Mouse (Mus musculus) small intestine, adult 2 months (tissue): Measurements from ENCODE around the gene Trpc2. TPM values are rescaled to one million over a fixed set of nuclear protein-coding genes. Genes with fewer than 3 reads are reported as not detected.

Experiments
- H3K27ac ChIP-seq: fragments of 200-500 bp; 2 replicates; pipeline ENCODE4 v1.5.1; 2012; ENCODE audit warnings: low read depth, low read length, control low read depth, inconsistent platforms; ENCODE audit not compliant: insufficient read depth
- H3K27me3 ChIP-seq: fragments of 200-500 bp; 2 replicates; pipeline ENCODE4 v1.6.1; 2012; ENCODE audit warnings: mild to moderate bottlenecking, moderate library complexity, low read length, inconsistent platforms; ENCODE audit not compliant: control insufficient read depth, insufficient read depth
- H3K36me3 ChIP-seq: fragments of 200-500 bp; 2 replicates; pipeline ENCODE4 v1.6.1; 2012; ENCODE audit warnings: mild to moderate bottlenecking, low read length, control low read depth, inconsistent platforms; ENCODE audit not compliant: control insufficient read depth, insufficient read depth
- H3K4me1 ChIP-seq: fragments of 200-500 bp; 2 replicates; pipeline ENCODE4 v1.6.1; 2012; ENCODE audit warnings: low read length, inconsistent platforms, mixed read lengths; ENCODE audit not compliant: control insufficient read depth, insufficient read depth, insufficient read length
- H3K4me3 ChIP-seq: fragments of 200-500 bp; 2 replicates; pipeline ENCODE4 v1.5.1; 2012; ENCODE audit warnings: low read depth, mild to moderate bottlenecking, control low read depth, inconsistent platforms, low read length, moderate library complexity
- CTCF ChIP-seq: fragments of 200-500 bp; IDR thresholded peaks from 2 replicates; pipeline ENCODE4 v1.5.1; 2012; ENCODE audit warnings: low read depth, mild to moderate bottlenecking, control low read depth, inconsistent platforms, low read length, moderate library complexity, mixed read lengths; ENCODE audit not compliant: insufficient replicate concordance, insufficient read length; ENCODE audit errors: extremely low read depth
- POLR2A ChIP-seq: fragments of 200-500 bp; IDR thresholded peaks from 2 replicates; pipeline ENCODE4 v1.6.1; 2012; ENCODE audit warnings: low read depth, mild to moderate bottlenecking, control low read depth, inconsistent platforms, low read length, moderate library complexity
- WGBS: fragments of 180-500 bp; shearing (Covaris S2); methylation state at CpG from one replicate; pipeline ENCODE4 v1.1.7; 2018; 5-methylcytosine and 5-hydroxymethylcytosine counted together
- polyA plus RNA-seq: library from polyadenylated mRNA; depleted of rRNA; stranded (reverse); fragments of >200 nt; gene quantifications from 2 replicates; pipeline ENCODE4 v1.2.3, GENCODE M21; 2012; rRNA removed

The Trpc2 gene
- polyA plus RNA-seq, 1 experiment, result 0.28 TPM

DNA sequence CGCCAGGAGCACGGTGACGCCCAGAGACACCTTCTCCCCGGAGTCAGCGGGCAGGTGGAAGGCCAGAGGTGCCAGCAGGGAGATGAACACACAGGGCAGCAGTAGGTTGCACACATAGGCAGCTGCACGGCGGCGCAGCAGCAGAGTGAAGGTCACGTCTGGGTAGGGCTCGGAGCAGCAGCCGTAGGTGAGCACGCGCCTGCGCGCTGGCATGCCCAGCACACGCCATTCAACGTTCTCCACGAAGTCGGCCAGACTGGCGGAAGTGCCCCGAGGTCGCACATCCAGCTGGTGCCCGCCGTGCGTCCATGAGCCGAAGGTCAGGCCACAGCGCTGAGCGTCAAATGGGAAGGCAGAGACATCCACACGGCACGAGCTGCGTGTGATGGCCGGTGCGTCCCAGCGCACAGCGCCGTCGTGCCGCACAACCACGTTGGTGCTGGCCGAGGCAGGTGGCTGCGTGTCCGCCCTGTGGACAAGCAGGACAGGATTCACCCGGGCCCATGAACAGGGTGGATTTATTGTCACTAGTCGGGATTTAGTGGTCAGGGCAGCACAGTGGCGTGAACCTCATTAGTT lies 30.3 kb downstream of the Trpc2 start:
- H3K4me1 ChIP-seq, result no peaks in the 10 kb centered on the region
- no peak for TF ChIP-seq CTCF
- no peak for TF ChIP-seq POLR2A

DNA sequence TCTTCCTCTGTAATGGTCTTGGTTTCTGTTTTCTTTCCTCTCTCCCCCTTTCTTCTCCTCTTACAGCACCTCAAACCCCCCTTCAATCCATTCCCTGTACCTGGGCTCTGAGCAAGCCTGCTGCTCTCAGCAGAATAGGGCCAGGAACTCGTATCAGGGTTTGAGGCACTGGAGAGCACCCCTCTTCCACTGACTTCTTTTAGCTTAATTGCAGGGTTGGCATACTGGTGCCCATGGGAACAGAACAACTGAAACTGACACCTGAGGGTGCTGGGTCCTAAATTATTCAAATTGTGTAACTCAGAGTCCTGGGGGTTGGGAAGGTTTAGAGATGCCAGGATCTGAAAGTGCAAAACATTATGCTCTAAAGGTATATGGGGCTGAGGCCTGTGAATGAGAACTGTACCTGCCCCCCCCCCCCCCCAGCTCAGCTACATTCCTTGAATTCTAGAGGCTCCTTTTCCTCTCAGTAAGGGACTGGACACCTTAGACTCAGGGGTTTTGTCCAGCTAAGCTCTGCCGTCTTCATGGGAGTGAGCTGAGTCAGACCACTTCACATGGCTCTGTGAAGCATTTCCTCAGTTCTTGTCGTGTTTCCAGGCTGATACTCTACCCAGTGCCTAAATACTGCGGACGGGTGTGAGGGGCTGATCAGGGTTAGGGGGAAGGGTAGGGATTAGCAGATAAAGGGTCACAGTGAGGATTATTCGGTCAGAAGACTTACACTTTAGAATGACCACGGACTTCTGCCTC lies 33.8 kb downstream of the Trpc2 start, which contains the start of gene Chrna10:
Gene Chrna10, minus strand, starts transcription at position 250 of the 753 bp plus-strand sequence.
- Histone ChIP-seq H3K4me1 (no peaks in the 10 kb centered on the region), H3K36me3 (peaks cover 25% of the 10 kb centered on the region), H3K4me3 (no peak within 1 kb of the TSS), H3K27ac (no peak within 1 kb of the TSS), H3K27me3 (no peaks in the 10 kb centered on the region)
- WGBS, result 48% methylated on average over 7 of the region's 7 CpGs
- TF ChIP-seq CTCF, result no peak
- TF ChIP-seq POLR2A, result no peak

More for the DNA sequence above, 30.3 kb downstream of the Trpc2 start:
- Histone ChIP-seq H3K4me3 (peak overlapping the region; percentile 41), H3K27me3 (no peaks in the 10 kb centered on the region), H3K27ac (no peak overlapping the region), H3K36me3 (no peaks in the 10 kb centered on the region)
- WGBS, result 67% methylated on average over 45 of the region's 45 CpGs

DNA sequence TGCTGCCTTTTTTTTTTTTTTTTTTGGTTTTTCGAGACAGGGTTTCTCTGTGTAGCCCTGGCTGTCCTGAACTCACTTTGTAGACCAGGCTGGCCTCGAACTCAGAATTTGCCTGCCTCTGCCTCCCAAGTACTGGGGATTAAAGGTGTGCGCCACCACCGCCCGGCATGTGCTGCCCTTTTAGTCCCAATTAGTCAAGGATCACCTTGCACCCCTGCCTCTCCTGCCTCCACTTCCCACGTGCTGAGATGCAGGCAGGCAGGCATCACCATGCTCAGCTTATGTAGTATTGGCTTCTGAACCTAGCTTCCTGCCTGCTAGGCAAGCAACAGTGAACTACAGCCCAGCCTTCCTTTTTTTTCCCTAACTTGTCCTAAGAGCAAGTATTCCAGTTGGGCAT lies 34.5 kb downstream of the Trpc2 start:
- Histone ChIP-seq H3K4me3 (no peak overlapping the region), H3K27me3 (no peaks in the 10 kb centered on the region), H3K27ac (no peak overlapping the region), H3K36me3 (peaks cover 31% of the 10 kb centered on the region), H3K4me1 (no peaks in the 10 kb centered on the region)
- 72% methylated on average over 6 of the region's 6 CpGs for WGBS
- TF ChIP-seq POLR2A, result no peak
- TF ChIP-seq CTCF, result no peak

DNA sequence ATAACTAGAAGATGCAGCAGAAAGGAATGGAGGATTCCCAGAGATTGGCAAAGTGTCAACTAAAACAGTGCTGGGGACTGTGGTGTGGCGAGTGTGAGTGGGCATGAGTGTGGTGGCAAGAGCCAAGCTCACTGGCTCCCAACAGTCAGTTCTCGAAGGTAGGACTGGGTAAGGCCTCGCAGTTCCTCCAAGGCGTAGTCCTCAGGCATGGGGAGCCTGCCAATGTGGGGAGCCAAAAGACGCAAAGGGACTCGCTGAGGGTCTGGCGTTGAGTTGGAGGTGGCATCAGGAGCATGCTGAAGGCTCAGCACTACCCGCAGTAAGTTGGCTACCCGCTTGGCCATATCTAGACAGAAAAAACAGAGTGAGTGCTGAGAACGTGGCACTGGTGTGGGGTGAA lies 37.4 kb downstream of the Trpc2 start:
- no peak overlapping the region for H3K27ac ChIP-seq
- no peak for TF ChIP-seq CTCF
- H3K4me1 ChIP-seq, result no peaks in the 10 kb centered on the region
- no peaks in the 10 kb centered on the region for H3K27me3 ChIP-seq
- peaks cover 59% of the 10 kb centered on the region for H3K36me3 ChIP-seq
- WGBS, result 94% methylated on average over 10 of the region's 10 CpGs
- no peak overlapping the region for H3K4me3 ChIP-seq

DNA sequence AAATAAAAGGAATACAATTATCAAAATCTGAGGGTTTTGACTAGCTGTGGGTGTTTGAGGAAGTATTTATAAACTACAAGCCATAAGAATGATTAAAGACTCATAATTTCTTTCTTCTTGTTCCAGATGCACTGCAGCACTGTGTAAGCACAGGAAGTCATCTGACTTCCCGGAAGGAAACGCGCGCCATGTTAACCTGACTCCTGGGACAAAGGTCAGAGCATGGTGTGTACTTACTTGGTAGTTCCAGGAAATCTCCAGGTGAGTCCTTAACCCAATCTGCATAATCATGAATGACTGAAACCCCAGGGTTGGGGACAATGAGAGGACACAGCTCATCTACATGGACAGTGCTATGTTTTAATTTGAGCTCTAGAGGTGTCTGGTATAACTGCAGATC lies 49.5 kb downstream of the Trpc2 start:
- peaks cover 59% of the 10 kb centered on the region for H3K36me3 ChIP-seq
- no peaks in the 10 kb centered on the region for H3K27me3 ChIP-seq
- H3K4me3 ChIP-seq, result no peak overlapping the region
- no peak overlapping the region for H3K27ac ChIP-seq
- H3K4me1 ChIP-seq, result no peaks in the 10 kb centered on the region
- TF ChIP-seq POLR2A (no peak), CTCF (no peak)
- WGBS, result 78% methylated on average over 4 of the region's 4 CpGs

DNA sequence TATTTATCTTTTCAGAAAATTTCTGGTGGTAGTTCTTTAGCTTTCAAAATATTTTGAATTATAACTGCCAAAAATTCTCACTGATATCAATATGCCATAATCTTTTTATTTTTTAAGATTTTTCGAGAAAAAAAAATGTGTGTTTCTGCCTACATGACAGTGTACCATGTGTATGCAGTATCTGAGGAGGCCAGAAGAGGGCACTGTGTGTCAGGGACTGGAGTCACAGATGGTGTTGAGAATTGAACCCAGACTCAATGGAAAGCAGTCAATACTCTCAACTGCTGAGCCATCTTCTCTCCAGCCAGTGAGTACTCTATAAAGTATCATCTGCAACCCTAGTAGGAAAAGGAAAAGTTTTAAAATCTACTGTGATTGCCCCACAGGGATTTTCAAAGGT lies 54.5 kb downstream of the Trpc2 start:
- Histone ChIP-seq H3K4me1 (no peaks in the 10 kb centered on the region), H3K4me3 (no peak overlapping the region), H3K36me3 (peaks cover 53% of the 10 kb centered on the region), H3K27ac (no peak overlapping the region), H3K27me3 (no peaks in the 10 kb centered on the region; the same call in 1 of the 2 replicates)
- 83% methylated on average over 1 of the region's 1 CpGs for WGBS
- TF ChIP-seq POLR2A (no peak), CTCF (no peak)

DNA sequence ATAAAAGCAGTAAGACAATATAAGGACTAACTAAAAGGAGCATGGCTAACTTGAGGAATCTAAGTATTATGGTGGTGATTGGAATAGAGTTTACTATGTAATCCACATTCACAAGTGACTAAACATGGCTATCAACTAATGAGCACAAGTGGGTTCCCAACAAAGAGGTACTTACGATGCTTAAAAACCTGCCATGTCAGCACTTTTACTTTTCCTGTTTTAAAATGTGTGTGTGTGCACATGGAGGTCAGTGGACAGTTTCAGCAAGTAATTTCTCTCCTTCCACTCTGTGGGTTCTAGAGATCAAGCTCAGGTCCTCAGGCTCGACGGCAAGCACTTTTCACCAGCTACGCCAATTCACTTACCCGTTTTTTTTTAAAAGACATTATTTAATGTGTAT lies 55.0 kb downstream of the Trpc2 start:
- no peaks in the 10 kb centered on the region; the same call in 1 of the 2 replicates for H3K27me3 ChIP-seq
- no peak overlapping the region for H3K4me3 ChIP-seq
- no peak overlapping the region for H3K27ac ChIP-seq
- H3K4me1 ChIP-seq, result no peaks in the 10 kb centered on the region
- no peak for TF ChIP-seq CTCF
- TF ChIP-seq POLR2A, result no peak
- peaks cover 52% of the 10 kb centered on the region for H3K36me3 ChIP-seq
- WGBS, result 96% methylated on average over 5 of the region's 5 CpGs

Other genes with a start within 250 kb of the Trpc2 start
- gene Inppl1, start 244.9 kb upstream of the Trpc2 start, polyA plus RNA-seq, result 53.0 and 108 TPM in 2 replicates
- gene Folr2, start 225.9 kb upstream of the Trpc2 start, polyA plus RNA-seq, result 0.52 and 7.5 TPM in 2 replicates
- 13.2 and 22.6 TPM in 2 replicates for gene Anapc15, start 219.4 kb upstream of the Trpc2 start, polyA plus RNA-seq
- 0.84 and 0.85 TPM in 2 replicates for gene Folr1, start 212.3 kb upstream of the Trpc2 start, polyA plus RNA-seq
- 117 and 177 TPM in 2 replicates for gene Lamtor1, start 177.2 kb upstream of the Trpc2 start, polyA plus RNA-seq
- gene Tomt, start 176.8 kb upstream of the Trpc2 start, polyA plus RNA-seq, result 0.03 TPM in 1 of 2 replicates, not detected in the other
- gene Lrrc51, start 149.2 kb upstream of the Trpc2 start, polyA plus RNA-seq, result 2.8 and 3.4 TPM in 2 replicates
- 43.1 and 63.1 TPM in 2 replicates for gene Numa1, start 149.0 kb upstream of the Trpc2 start, polyA plus RNA-seq
- 6.2 and 11.2 TPM in 2 replicates for gene Il18bp, start 64.4 kb upstream of the Trpc2 start, polyA plus RNA-seq
- gene Rnf121, start 17.6 kb upstream of the Trpc2 start, polyA plus RNA-seq, result 16.1 and 26.0 TPM in 2 replicates
- 4.5 and 8.3 TPM in 2 replicates for gene Xndc1, start 17.6 kb upstream of the Trpc2 start, polyA plus RNA-seq
- 0.88 and 1.6 TPM in 2 replicates for gene Xntrpc, start 17.4 kb upstream of the Trpc2 start, polyA plus RNA-seq
- not detected in 2 replicates for gene Art1, start 18.6 kb downstream of the Trpc2 start, polyA plus RNA-seq
- 0.17 and 0.28 TPM in 2 replicates for gene Art5, start 26.4 kb downstream of the Trpc2 start, polyA plus RNA-seq
- 0.18 and 0.23 TPM in 2 replicates for gene Chrna10, start 33.7 kb downstream of the Trpc2 start, polyA plus RNA-seq
- gene Nup98, start 127.1 kb downstream of the Trpc2 start, polyA plus RNA-seq, result 5.2 and 12.2 TPM in 2 replicates
- 49.6 and 58.0 TPM in 2 replicates for gene Pgap2, start 127.1 kb downstream of the Trpc2 start, polyA plus RNA-seq
- 74.5 and 165 TPM in 2 replicates for gene Rhog, start 172.9 kb downstream of the Trpc2 start, polyA plus RNA-seq
- gene Stim1, start 184.7 kb downstream of the Trpc2 start, polyA plus RNA-seq, result 20.7 and 21.6 TPM in 2 replicates